Mouse (Mus musculus) layer of hippocampus, postnatal 36 days (tissue): Measurements from ENCODE around the gene 4930579F01Rik. TPM values are rescaled to one million over a fixed set of nuclear protein-coding genes. Genes with fewer than 3 reads are reported as not detected.

ENCODE experiments used
- total RNA-seq, 2 experiments: library from RNA; stranded (reverse); gene quantifications; 2 replicates each; pipeline ENCODE4 v1.2.3; 2021

4930579F01Rik gene
- total RNA-seq, 2 experiments from 2014 or later = not detected

Other genes starting within 250 kb of the 4930579F01Rik start
- gene Dapp1, start 212.3 kb downstream of the 4930579F01Rik start, total RNA-seq = 1 to 10 TPM; 4.4 to 7.0 TPM
- 1 to 10 TPM; 1.7 to 2.5 TPM for gene 1110002E22Rik, start 128.8 kb downstream of the 4930579F01Rik start, total RNA-seq
- under 1 TPM in 1 of 2 experiments, not detected in 1; 0.30 TPM for gene Gm5105, start 126.4 kb downstream of the 4930579F01Rik start, total RNA-seq
- 1 to 10 TPM; 3.9 to 5.1 TPM for gene Trmt10a, start 50.4 kb downstream of the 4930579F01Rik start, total RNA-seq
- gene Mttp, start 48.9 kb downstream of the 4930579F01Rik start, total RNA-seq = 1 to 10 TPM; 6.0 to 6.8 TPM
- gene Adh7, start 23.9 kb upstream of the 4930579F01Rik start, total RNA-seq = under 1 TPM in 1 of 2 experiments, not detected in 1; 0.10 TPM
- under 1 TPM; 0.45 to 0.68 TPM for gene Adh1, start 67.2 kb upstream of the 4930579F01Rik start, total RNA-seq
- gene Adh6a, start 119.5 kb upstream of the 4930579F01Rik start, total RNA-seq = not detected
- not detected for gene Adh6b, start 147.9 kb upstream of the 4930579F01Rik start, total RNA-seq
- not detected for gene Adh4, start 221.6 kb upstream of the 4930579F01Rik start, total RNA-seq
- 10 to 100 TPM; 65.7 to 69.8 TPM for gene Adh5, start 249.3 kb upstream of the 4930579F01Rik start, total RNA-seq